Mouse (Mus musculus) brown adipose tissue, adult 24 weeks (tissue): ENCODE data around the gene 4632433K11Rik. TPM values are rescaled to one million over a fixed set of nuclear protein-coding genes. Genes with fewer than 3 reads are reported as not detected.
A peak's percentile ranks its signal among the peaks of the same experiment; 100 is the strongest.

ENCODE experiments used
- H3K27ac ChIP-seq: fragments of 200-500 bp; replicated peaks from 2 replicates; pipeline ENCODE4 v1.5.1; 2012; ENCODE audit warnings: low read depth, mild to moderate bottlenecking, low read length
- H3K4me1 ChIP-seq: fragments of 200-500 bp; 2 replicates; pipeline ENCODE4 v1.6.1; 2012; ENCODE audit warnings: low read length, mixed read lengths; ENCODE audit not compliant: control insufficient read depth, insufficient read depth, insufficient read length
- H3K4me3 ChIP-seq: fragments of 200-500 bp; 2 replicates; pipeline ENCODE4 v1.5.1; 2012; ENCODE audit warnings: low read depth, mild to moderate bottlenecking, low read length, moderate library complexity; ENCODE audit not compliant: insufficient read depth
- polyA plus RNA-seq: library from polyadenylated mRNA; stranded (reverse); fragments of >200 nt; gene quantifications from 2 replicates; pipeline ENCODE4 v1.2.4, GENCODE M21; 2012; ENCODE audit not compliant: missing spikeins, insufficient read depth, insufficient read length

The 4632433K11Rik gene
- polyA plus RNA-seq, 1 experiment: not detected

GRCm38 (mm10) chr7:5037026-5037425, 3.1 kb downstream of the 4632433K11Rik start:
- H3K4me1 ChIP-seq: peaks cover 3% of the 10 kb centered on the region; the same call in 1 of the 2 replicates
- no peak overlapping the region for H3K27ac ChIP-seq
- no peak overlapping the region for H3K4me3 ChIP-seq

- Histone ChIP-seq H3K27ac (no peak overlapping the region), H3K4me1 (peaks cover 3% of the 10 kb centered on the region; the same call in 1 of the 2 replicates), H3K4me3 (peak overlapping the region; percentile 85)
Measured at GRCm38 (mm10) chr7:5037467-5037866, 3.5 kb downstream of the 4632433K11Rik start.

DNA sequence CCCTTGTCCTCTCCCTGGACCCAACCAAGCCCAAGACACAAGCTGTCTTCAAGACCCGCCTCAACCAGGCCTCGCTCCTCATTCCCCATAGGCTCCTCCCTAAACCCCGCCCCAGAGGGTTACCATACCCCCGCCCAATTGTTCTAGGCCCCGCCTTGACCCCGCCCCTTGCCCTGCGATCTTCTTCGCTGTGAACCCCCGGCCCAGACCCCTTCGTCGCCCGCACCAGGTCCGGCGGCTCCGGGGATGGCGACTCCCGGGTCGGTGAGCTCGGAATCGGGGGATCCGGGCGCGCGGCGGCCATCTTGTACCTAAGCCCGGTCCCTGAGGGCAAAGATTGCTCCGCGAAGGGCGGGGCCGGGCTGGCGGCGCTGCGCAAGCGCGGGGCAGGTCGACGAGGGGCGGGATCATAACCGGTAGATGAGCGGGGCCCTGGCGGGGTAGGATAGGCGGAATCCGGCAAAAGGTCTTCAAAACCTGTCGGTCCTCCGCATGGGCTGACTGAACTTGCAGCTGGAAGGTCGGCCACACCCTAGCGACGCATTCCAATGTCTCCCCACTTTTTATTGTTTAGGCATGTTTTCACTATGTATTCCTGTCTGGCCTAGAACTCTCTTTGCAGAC, 4.3 kb downstream of the 4632433K11Rik start, which contains the start of gene Zfp784:
TSS of gene Zfp784 (minus strand) at position 338 of the 624 bp plus-strand sequence.
- Histone ChIP-seq H3K4me3 (peak within 1 kb of the TSS; percentile 85), H3K27ac (peak within 1 kb of the TSS; percentile 95), H3K4me1 (peaks cover 3% of the 10 kb centered on the region; the same call in 1 of the 2 replicates)

DNA sequence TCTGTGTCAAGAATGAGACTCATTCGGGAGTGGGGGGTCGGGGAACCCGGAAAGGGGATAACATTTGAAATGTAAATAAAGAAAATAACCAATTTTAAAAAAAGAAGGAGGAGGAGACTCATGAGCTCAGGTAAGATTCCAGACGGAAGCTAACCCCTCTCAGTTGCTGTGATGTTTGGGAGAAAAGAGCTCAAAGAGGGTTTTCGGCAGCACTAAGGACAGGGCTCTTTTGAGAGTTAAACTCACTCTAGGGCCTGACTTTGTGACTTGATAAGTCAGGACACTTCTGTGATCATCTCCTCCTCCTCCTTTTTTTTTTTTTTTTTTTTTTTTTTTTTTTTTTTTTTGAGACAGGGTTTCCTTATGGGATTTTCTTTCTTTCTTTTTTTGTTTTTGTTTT, 5.0 kb downstream of the 4632433K11Rik start:
- Histone ChIP-seq H3K4me3 (peak overlapping the region; percentile 85), H3K27ac (peak overlapping the region; percentile 95; the same call in 1 of the 2 replicates)

DNA sequence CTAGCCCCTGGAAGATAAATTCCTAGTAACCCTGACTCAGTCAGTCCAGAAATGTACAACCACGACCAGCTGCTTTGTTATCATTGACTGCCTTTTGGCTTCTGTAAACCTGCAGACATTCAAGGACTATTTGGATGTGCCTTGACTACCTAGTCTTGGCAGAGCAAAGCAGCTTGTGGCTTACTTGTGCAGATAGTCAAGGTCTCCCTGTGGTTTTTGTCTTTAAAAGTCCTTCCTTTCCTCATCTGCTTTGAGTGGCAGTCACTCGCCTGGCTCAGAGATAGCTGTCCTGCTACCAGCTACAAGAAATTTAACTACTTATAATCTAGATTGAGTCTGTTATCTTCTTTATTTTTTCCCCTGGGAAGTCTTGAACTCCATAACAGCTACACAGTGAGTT, 11.1 kb downstream of the 4632433K11Rik start:
- no peak overlapping the region for H3K27ac ChIP-seq
- H3K4me1 ChIP-seq: no peaks in the 10 kb centered on the region

More for the DNA sequence above, 5.0 kb downstream of the 4632433K11Rik start:
- peaks cover 3% of the 10 kb centered on the region; the same call in 1 of the 2 replicates for H3K4me1 ChIP-seq

DNA sequence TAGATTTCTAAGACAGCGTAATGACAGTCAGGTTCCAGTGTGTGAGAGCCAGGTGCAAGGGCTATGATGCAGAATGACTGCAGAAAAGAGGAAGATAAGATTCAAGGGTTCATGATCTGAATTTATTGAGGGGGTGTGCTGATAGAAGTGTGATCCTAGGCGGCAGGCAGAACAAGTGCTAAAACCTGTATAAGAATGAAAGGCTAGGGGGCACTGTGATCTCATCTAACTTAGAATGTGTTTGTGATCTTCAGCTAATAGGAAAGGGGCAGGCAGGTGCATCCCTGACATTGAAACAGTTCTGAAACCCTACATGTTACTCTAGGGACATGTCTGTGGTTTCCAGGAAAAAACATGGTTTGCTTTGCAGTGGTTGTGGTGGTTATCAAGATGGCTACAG, 12.2 kb downstream of the 4632433K11Rik start:
- no peak overlapping the region for H3K4me3 ChIP-seq
- H3K27ac ChIP-seq: no peak overlapping the region
- no peaks in the 10 kb centered on the region for H3K4me1 ChIP-seq

More for the DNA sequence above, 11.1 kb downstream of the 4632433K11Rik start:
- no peak overlapping the region for H3K4me3 ChIP-seq

GRCm38 (mm10) chr7:5047313-5047712, 13.4 kb downstream of the 4632433K11Rik start:
- Histone ChIP-seq H3K4me3 (no peak overlapping the region), H3K27ac (no peak overlapping the region), H3K4me1 (no peaks in the 10 kb centered on the region; the same call in 1 of the 2 replicates)

DNA sequence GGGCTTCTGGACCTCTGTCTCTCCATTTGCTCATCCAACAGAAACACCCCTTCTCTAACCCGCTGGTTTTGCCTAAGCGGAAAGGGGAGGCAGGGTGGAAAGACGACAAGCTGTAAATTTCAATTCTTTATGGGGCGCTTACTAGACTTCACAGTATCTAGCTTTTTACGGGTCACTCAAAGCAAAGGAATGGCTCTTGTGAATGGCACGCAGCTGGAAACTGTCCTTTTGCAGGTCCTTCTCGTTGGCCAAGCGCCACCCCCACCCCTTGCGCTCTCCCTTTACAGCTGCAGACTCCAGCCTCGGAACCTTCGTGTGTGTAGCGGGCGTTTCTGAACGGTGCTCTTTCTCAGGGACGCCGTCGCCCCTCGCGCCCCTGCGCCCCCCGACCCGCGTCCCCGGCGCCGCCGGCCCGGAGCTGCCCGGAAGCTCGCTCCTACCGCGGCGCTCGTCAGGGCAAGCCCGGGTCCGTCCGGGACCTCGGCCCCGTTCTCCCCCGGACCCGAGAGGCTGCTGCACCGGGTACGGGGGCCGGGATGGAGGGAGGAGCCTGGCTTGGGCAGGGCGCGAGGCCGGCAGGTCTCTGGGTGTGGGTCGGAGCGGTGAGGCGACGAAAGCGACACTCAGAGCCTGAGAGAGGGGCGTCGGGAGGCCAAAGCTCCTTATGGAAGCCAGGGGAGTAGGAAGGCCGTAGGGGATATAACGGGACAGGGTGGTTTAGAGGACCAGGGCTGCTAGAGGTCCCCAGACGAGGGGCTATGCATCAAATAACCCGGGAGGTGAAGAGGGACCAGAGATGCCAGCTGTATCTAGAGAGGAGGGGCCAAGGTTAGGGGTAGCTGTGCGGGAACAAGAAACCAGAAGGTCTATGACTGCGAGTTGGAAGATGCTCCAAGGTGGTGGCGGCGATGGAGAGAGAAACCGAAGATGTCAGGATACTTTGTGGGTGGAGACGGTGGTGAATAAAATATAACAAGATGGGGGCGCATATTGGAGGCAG, 17.6 kb downstream of the 4632433K11Rik start, which contains the start of gene Zfp580:
TSS of gene Zfp580 (plus strand) at position 346 of the 1,000 bp plus-strand sequence.
- Histone ChIP-seq H3K4me1 (no peaks in the 10 kb centered on the region; the same call in 1 of the 2 replicates), H3K27ac (peak within 1 kb of the TSS; percentile 26; the same call in 1 of the 2 replicates), H3K4me3 (peak within 1 kb of the TSS; percentile 65)

DNA sequence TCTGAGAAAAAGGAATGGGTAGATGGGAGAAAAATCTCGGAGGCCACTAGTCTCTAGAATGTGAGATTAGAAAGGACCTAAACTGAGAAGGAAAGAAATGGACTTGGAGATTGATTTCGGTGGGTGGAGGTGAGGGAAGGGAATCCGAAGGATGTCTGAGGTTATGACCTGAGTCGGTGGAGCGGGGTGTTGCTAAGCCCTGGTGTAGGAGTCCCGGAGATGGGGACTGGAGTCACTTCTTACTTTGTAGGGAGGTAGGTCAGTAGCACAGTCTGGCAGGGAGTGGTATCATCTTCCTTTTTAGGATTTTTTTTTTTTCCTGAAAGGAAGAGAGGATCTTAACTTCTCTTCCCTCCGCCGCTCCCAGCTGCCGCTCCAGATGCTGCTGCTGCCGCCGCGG, 18.5 kb downstream of the 4632433K11Rik start:
- Histone ChIP-seq H3K27ac (no peak overlapping the region), H3K4me3 (peak overlapping the region; percentile 65), H3K4me1 (no peaks in the 10 kb centered on the region; the same call in 1 of the 2 replicates)

DNA sequence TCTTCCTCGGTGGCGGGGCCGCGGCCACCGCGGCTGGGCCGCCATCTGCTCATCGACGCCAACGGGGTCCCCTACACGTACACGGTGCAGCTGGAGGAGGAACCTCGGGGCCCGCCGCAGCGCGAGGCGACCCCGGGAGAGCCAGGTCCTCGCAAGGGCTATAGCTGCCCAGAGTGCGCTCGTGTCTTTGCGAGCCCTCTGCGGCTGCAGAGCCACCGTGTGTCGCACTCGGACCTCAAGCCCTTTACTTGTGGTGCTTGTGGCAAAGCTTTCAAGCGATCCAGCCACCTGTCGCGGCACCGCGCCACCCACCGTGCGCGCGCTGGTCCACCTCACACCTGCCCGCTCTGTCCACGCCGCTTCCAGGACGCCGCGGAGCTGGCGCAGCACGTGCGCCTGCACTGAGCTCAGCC, 19.0 kb downstream of the 4632433K11Rik start:
- Histone ChIP-seq H3K4me1 (no peaks in the 10 kb centered on the region; the same call in 1 of the 2 replicates), H3K27ac (no peak overlapping the region), H3K4me3 (peak overlapping the region; percentile 8; the same call in 1 of the 2 replicates)

DNA sequence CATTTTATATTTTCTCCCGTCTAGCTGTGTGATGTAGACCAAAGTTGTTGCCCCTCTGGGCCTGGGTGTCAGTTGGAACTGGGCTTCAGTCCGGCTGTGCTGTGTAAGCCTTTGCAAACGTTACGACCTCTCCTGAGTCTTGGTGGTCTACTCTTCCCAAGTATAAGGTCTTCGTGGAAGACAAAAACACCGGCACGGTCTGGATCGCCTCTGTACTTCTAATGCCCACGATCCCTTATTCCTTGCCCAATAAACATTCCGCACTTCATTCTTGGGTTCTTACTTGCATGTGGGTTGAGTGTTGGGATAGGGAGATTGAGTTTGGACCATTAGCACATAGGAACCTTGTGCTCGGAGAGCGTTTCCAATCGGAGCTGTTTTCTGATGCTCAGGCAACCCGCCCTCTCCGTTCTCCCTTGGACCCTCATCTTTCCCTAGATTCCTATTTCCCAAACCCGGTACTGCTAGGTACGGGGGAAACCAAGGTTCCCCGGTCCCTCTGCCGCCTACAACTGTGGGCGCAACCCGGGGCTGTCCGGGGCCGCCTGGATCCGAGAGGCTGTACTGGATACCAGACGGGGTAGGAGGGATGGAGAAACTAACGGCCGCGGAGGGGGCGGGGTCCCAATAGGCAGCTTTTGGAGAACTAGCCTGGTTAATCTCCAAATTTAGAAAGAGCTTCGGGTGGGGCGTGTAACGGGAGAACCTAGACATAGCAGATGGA, 19.7 kb downstream of the 4632433K11Rik start:
- Histone ChIP-seq H3K4me3 (no peak overlapping the region; the same call in 1 of the 2 replicates), H3K4me1 (no peaks in the 10 kb centered on the region; the same call in 1 of the 2 replicates), H3K27ac (no peak overlapping the region)

DNA sequence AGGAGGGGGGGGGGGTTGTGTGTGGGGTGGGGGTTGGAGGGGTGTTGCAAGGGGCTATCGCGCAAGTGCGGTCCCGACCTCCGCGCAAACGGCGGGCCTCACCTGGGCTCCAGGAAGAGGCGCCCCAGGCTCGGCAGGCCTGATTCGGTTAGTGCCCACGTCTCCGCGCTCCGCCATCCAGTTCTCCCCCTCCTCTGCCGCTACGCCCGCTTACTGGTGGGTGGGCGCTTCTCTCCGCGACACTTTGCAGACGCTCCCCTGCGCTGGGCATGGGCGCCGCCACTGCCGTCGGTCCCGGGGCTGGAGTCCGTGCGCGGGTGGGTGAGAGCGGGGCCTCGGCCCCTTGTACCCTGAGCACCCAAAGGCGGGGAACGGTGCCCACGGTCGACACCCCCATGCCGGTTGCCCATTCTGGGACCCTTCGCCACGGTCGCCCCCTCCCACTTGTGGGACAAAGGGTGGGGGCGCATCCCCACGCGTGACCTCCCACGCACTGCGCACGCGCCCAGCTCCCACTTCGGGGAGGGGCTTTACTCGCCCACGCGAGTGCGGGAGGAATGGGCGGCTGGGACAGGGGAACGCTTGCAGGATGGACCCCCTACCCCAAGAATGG, 22.8 kb downstream of the 4632433K11Rik start:
- no peak overlapping the region for H3K4me3 ChIP-seq
- H3K27ac ChIP-seq: no peak overlapping the region
- no peaks in the 10 kb centered on the region; the same call in 1 of the 2 replicates for H3K4me1 ChIP-seq

DNA sequence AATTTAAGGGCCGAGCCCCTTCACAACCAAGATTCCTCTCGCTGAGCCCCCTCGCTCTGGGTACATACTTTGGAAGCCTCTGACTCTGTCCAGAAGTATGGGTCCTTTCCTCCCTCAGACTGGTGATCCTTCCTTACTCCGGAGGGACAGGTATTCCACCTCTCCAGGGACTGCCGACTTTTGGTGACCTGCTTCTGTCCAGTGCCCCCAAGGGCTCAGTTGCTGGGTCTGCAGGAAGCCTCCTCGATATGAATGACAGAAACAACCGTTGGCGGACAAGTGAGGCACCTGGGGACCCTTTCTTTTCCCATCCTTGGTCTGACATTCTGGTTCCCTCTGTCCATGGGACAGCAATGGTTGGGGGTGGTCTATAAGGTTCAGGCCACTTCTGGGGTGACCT, 23.5 kb downstream of the 4632433K11Rik start:
- Histone ChIP-seq H3K4me3 (no peak overlapping the region), H3K27ac (no peak overlapping the region), H3K4me1 (no peaks in the 10 kb centered on the region)

DNA sequence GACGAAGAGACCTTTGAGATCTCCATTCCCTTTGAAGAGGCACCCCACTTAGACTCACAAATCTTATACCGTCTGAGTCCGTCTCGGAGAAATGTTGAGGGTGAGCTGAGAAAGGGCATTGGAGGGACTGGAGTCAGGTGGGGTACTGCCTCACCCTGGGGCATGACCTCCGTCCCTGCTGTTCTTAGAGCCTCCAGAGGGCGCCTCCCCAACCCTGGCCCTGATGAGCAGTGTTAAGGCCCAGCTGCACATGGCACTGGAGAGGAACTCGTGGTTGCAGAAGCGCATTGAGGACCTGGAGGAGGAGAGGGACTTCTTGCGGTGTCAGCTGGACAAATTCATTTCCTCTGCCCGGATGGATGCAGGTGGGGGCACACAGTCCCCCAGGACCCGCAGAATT, 23.9 kb downstream of the 4632433K11Rik start:
- Histone ChIP-seq H3K4me1 (no peaks in the 10 kb centered on the region), H3K4me3 (no peak overlapping the region), H3K27ac (no peak overlapping the region)
